Mouse (Mus musculus) forebrain, embryonic 16.5 days (tissue): ENCODE measurements around the gene Btbd9. TPM values are rescaled to one million over a fixed set of nuclear protein-coding genes. Genes with fewer than 3 reads are reported as not detected.

Experiments used
- ATAC-seq: fragments of 200-750 bp; cut with Nextera tagmentation; 2 replicates; pipeline ENCODE4 v1.8.0; 2017; ENCODE audit warnings: mild to moderate bottlenecking, moderate library complexity
- H3K27ac ChIP-seq: fragments of 300-500 bp; sonication (generic); 2 replicates; pipeline ENCODE4 v1.5.1; 2014; ENCODE audit warnings: low read length, control low read depth
- H3K27me3 ChIP-seq: fragments of 300-500 bp; sonication (generic); replicated peaks from 2 replicates; pipeline ENCODE4 v1.6.1; 2014; ENCODE audit warnings: low read length; ENCODE audit not compliant: control insufficient read depth, insufficient read depth
- H3K36me3 ChIP-seq: fragments of 300-500 bp; sonication (generic); 2 replicates; pipeline ENCODE4 v1.6.1; 2014; ENCODE audit not compliant: control insufficient read depth, insufficient read depth
- H3K4me1 ChIP-seq: fragments of 300-500 bp; sonication (generic); replicated peaks from 2 replicates; pipeline ENCODE4 v1.6.1; 2014; ENCODE audit warnings: low read length; ENCODE audit not compliant: control insufficient read depth, insufficient read depth
- H3K4me2 ChIP-seq: fragments of 300-500 bp; sonication (generic); 2 replicates; pipeline ENCODE4 v1.6.1; 2014; ENCODE audit warnings: mild to moderate bottlenecking, low read length, control low read depth
- H3K4me3 ChIP-seq: fragments of 300-500 bp; sonication (generic); replicated peaks from 2 replicates; pipeline ENCODE4 v1.5.1; 2014; ENCODE audit warnings: mild to moderate bottlenecking, low read length, control low read depth
- H3K9ac ChIP-seq: fragments of 300-500 bp; sonication (generic); replicated peaks from 2 replicates; pipeline ENCODE4 v1.6.1; 2014; ENCODE audit warnings: low read depth, low read length, control low read depth
- H3K9me3 ChIP-seq: fragments of 300-500 bp; sonication (generic); 2 replicates; pipeline ENCODE4 v1.6.1; 2016; ENCODE audit warnings: low read length; ENCODE audit not compliant: control insufficient read depth
- WGBS: fragments of 180-500 bp; shearing (Covaris S2); extraction: QIAGEN DNeasy Blood & Tissue Kit; methylation state at CpG from one replicate; pipeline ENCODE4 v1.1.7; 2014; 5-methylcytosine and 5-hydroxymethylcytosine counted together
- polyA plus RNA-seq: library from polyadenylated mRNA; unstranded; fragments of >200 nt; fragmentation: Nextera tagmentation; extraction: Ambion mirVana; gene quantifications from 2 replicates; pipeline ENCODE4 v1.2.1, GENCODE M21; 2015

The Btbd9 gene
- polyA plus RNA-seq, 1 experiment from 2014 or later = 141 TPM

DNA sequence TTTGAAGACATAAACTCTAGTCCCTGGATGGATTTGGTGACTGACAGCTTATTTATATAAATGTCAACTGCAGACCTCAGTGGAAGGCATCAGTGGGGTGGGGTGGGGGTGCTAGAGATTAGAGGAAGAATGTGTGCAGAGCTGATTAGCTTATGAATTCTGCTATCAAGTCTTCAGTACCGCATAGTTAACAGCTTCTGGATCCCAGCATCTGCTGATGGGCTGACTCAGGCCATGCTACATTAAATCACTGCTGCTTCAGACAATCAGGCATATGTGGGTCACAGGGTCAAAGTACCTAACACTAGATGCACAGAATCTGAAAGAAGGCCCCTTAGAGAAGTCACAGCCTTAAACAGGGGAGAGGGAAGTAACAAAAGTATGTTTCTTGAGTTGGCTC lies 198.5 kb downstream of the Btbd9 start:
- Histone ChIP-seq H3K9ac (no peak overlapping the region), H3K27me3 (no peaks in the 10 kb centered on the region), H3K4me2 (no peak overlapping the region), H3K4me3 (no peak overlapping the region), H3K4me1 (peaks cover 21% of the 10 kb centered on the region), H3K9me3 (no peaks in the 10 kb centered on the region), H3K27ac (no peak overlapping the region), H3K36me3 (no peaks in the 10 kb centered on the region)
- no peak for ATAC-seq
- WGBS = 0% methylated on average over 1 of the region's 1 CpGs

DNA sequence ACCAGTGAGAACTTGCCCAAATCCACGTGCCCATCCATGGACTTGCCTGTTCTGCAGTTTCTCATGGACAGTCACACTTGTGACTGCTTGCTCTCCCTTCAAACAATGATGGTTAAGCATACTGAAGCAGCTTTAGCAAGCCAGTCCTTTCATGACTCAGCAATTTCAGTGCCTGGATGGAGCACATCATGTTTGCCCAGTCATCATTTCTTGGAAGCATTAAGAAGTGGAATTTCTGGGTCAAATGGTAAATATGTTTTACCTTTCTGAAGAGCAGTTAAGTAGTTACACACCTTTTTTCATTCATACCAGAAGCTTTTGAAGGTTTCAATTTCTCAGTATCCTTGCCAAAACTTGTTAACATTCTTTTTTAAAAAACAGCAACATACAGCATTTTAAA lies 201.2 kb downstream of the Btbd9 start:
- 87% methylated on average over 1 of the region's 1 CpGs for WGBS
- no peak overlapping the region for H3K27ac ChIP-seq
- H3K9me3 ChIP-seq = no peaks in the 10 kb centered on the region
- H3K9ac ChIP-seq = no peak overlapping the region
- no peaks in the 10 kb centered on the region for H3K27me3 ChIP-seq
- H3K4me3 ChIP-seq = no peak overlapping the region
- H3K36me3 ChIP-seq = no peaks in the 10 kb centered on the region
- peaks cover 21% of the 10 kb centered on the region for H3K4me1 ChIP-seq
- no peak for ATAC-seq
- no peak overlapping the region for H3K4me2 ChIP-seq

DNA sequence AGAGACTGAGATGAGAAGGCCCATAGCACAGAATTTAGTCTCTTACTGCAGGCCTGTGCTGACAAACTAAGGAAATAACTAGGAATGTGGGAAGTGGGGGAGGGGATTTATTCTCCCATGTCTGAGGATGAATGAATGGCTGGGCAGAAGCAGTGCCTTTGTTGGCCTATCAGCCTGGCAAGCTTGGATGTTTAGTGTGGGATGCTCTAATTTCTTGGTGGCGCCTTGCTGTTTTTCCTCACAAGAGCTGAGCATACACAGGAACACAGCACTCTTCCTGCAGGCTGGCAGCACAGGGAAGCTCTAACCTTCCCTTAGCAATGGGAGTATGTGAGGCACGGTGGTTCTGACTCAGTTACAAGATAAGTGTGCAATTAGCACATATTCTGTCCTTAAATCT lies 207.7 kb downstream of the Btbd9 start:
- Histone ChIP-seq H3K9ac (no peak overlapping the region), H3K27me3 (no peaks in the 10 kb centered on the region), H3K36me3 (no peaks in the 10 kb centered on the region), H3K9me3 (no peaks in the 10 kb centered on the region), H3K4me1 (peaks cover 15% of the 10 kb centered on the region), H3K27ac (peak overlapping the region; percentile 4; the same call in 1 of the 2 replicates), H3K4me2 (no peak overlapping the region), H3K4me3 (no peak overlapping the region)
- WGBS = 15% methylated on average over 2 of the region's 2 CpGs
- no peak for ATAC-seq

DNA sequence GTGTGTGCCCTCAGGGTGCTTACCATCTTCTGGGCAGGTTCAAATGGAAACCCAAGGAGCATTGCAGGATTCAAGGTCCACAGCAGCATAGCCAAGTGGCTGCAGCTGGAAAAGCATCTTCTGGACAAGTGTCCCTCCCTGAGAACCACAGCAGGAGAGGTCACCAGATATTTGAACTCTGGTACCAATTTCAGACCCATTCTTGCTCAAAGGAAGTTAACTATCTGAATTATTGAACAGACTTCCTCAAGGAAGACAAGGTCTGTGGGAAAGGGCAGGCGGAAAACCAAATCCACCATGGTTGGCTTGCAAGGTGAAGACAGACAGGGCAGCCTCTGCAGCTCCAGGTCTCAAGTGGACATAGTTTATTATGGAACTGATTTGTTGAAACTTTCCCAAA lies 211.6 kb downstream of the Btbd9 start:
- H3K4me2 ChIP-seq = no peak overlapping the region
- no peak overlapping the region for H3K9ac ChIP-seq
- no peaks in the 10 kb centered on the region for H3K36me3 ChIP-seq
- H3K9me3 ChIP-seq = no peaks in the 10 kb centered on the region
- H3K4me1 ChIP-seq = peaks cover 20% of the 10 kb centered on the region
- ATAC-seq = no peak
- H3K27me3 ChIP-seq = no peaks in the 10 kb centered on the region
- WGBS = 100% methylated on average over 1 of the region's 1 CpGs
- no peak overlapping the region for H3K27ac ChIP-seq
- no peak overlapping the region for H3K4me3 ChIP-seq

DNA sequence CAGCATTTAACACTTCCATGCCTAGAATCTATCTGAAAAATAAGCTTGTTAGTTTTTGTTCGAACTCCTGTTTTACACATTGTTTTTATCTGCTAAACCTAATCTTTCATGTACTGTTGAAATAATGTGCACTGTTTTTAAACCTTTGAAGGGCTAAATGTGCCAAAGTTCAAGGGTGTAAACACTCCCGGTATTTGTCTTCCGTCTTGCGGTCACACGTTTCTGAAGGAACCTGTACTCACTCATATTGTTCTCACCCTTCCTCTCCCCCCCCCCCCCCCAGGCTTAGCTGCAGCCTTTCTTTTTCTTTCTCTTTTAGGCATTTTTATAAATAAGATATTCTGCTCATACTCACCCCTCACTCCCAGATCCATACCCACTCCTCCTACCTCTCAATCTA lies 212.9 kb downstream of the Btbd9 start:
- no peak for ATAC-seq

DNA sequence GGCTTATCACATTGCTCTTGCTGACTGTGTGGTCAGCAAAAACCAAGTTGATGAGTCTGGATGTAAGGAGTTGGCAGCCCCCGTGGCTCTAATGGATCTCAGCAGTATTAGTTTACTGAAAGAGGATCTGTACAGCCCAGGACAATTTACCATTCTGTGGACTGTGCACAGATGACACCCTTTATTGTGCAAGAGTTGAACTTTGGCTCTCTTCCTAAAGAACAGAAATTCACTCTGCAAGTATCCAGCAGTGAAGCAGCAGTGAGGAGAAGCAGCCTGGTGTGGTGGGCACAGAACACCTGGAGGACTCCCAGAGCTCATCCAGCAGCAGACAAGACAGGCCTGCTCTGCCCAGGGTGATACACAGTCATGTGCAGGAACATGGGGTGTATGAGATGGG lies 215.6 kb downstream of the Btbd9 start:
- Histone ChIP-seq H3K4me1 (peaks cover 5% of the 10 kb centered on the region; the same call in 1 of the 2 replicates), H3K4me3 (no peak overlapping the region), H3K9me3 (no peaks in the 10 kb centered on the region), H3K36me3 (no peaks in the 10 kb centered on the region), H3K27me3 (no peaks in the 10 kb centered on the region), H3K9ac (no peak overlapping the region), H3K4me2 (no peak overlapping the region), H3K27ac (no peak overlapping the region)
- no peak for ATAC-seq
- WGBS = 64% methylated on average over 1 of the region's 1 CpGs

More for the DNA sequence above, 212.9 kb downstream of the Btbd9 start:
- H3K27ac ChIP-seq = no peak overlapping the region
- H3K27me3 ChIP-seq = no peaks in the 10 kb centered on the region
- no peak overlapping the region for H3K4me2 ChIP-seq
- peaks cover 14% of the 10 kb centered on the region for H3K4me1 ChIP-seq
- H3K9ac ChIP-seq = no peak overlapping the region
- no peaks in the 10 kb centered on the region for H3K9me3 ChIP-seq
- no peak overlapping the region for H3K4me3 ChIP-seq
- H3K36me3 ChIP-seq = no peaks in the 10 kb centered on the region
- WGBS = 69% methylated on average over 5 of the region's 5 CpGs

DNA sequence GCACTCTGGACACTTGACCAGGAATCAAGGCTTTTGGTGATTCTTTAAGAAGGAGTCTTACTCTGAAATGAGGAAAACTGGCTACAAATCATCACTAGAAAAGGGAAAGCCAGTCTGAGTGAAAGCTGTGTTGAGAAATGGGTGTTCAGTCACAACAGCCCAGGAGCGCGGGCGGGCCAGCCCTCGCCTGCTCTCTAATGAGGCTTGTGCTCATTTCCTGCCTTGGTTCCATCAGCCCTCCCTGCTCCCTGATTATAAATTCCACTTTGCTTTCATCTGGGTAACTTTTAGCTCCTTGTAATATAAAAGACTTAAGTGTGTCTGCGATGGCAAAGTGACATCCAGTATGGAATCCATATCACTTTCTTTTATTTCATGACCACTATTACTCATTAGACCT lies 216.9 kb downstream of the Btbd9 start:
- Histone ChIP-seq H3K27ac (no peak overlapping the region), H3K9ac (no peak overlapping the region), H3K4me3 (no peak overlapping the region), H3K4me1 (peaks cover 5% of the 10 kb centered on the region; the same call in 1 of the 2 replicates), H3K9me3 (no peaks in the 10 kb centered on the region), H3K36me3 (no peaks in the 10 kb centered on the region), H3K4me2 (no peak overlapping the region), H3K27me3 (no peaks in the 10 kb centered on the region)
- no peak for ATAC-seq
- WGBS = 65% methylated on average over 5 of the region's 5 CpGs

DNA sequence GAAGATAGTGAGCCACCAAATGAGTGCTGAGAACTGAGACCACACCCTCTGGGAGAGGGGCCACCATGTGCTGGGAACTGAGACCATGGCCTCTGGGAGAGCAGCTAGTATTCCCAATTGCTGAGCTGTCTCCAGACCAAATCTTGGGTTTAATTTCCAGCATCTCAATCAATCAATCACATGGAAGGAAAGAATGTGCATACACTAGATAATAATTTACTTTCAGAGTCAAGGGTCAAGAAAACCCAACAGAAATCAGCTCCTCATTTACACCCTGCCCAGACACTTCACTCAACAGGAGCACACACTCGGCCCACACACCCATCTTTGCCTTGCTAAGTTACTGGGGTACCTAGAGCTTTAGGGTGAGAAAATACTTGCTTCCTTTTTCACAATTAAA lies 220.9 kb downstream of the Btbd9 start:
- ATAC-seq = no peak
- no peak overlapping the region for H3K9ac ChIP-seq
- no peaks in the 10 kb centered on the region for H3K27me3 ChIP-seq
- H3K36me3 ChIP-seq = no peaks in the 10 kb centered on the region
- no peaks in the 10 kb centered on the region for H3K9me3 ChIP-seq
- no peaks in the 10 kb centered on the region for H3K4me1 ChIP-seq
- no peak overlapping the region for H3K27ac ChIP-seq
- no peak overlapping the region for H3K4me3 ChIP-seq
- no peak overlapping the region for H3K4me2 ChIP-seq
- WGBS = 94% methylated on average over 1 of the region's 1 CpGs

DNA sequence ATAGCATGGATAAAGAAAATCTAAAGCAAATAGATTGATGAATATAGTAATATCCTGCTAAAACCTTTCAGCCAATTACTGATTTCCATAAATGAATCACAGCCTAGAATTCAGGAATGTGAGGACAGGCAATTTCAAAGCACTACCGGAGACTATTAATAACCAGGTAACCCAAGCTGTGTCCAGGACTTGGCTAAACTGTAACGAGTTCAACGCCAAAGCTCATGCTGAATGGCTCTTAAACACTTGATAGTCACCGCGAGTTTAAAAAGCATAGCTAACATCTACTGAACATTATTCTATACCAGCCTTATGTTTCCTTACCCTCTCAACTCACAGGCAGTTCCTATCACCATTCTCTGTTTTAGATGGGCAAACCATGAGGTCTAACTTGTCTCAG lies 221.9 kb downstream of the Btbd9 start:
- Histone ChIP-seq H3K4me1 (no peaks in the 10 kb centered on the region), H3K27ac (no peak overlapping the region), H3K4me3 (no peak overlapping the region), H3K9me3 (no peaks in the 10 kb centered on the region), H3K36me3 (no peaks in the 10 kb centered on the region), H3K4me2 (no peak overlapping the region), H3K27me3 (no peaks in the 10 kb centered on the region), H3K9ac (no peak overlapping the region)
- no peak for ATAC-seq
- 84% methylated on average over 5 of the region's 5 CpGs for WGBS

DNA sequence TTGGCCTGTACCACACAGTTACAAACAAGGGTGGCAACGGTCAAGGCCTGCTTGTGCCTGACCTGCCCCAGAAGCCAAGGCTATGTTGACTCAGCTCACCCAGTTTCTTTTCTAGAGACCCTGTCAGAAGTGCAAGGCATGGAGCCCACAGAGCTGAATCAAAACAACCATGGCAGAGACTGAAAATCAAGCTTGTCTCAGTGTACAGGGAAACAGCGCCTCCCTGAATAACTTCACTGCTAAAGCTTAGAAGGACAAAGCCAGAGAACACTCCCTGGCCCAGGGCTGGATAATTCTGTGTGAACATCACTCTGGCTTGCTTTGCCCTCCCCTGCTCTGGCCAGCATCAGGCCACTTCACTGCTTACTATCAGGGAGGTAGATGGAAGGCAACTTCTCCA lies 228.3 kb downstream of the Btbd9 start:
- Histone ChIP-seq H3K9me3 (no peaks in the 10 kb centered on the region), H3K4me2 (no peak overlapping the region), H3K27ac (no peak overlapping the region), H3K4me1 (peaks cover 29% of the 10 kb centered on the region), H3K9ac (no peak overlapping the region), H3K4me3 (no peak overlapping the region), H3K36me3 (no peaks in the 10 kb centered on the region), H3K27me3 (no peaks in the 10 kb centered on the region)
- ATAC-seq = no peak
- 66% methylated on average over 2 of the region's 2 CpGs for WGBS
